Mouse (Mus musculus) forebrain, postnatal 0 days (tissue): ENCODE data around the gene Pde4d. TPM values are rescaled to one million over a fixed set of nuclear protein-coding genes. Genes with fewer than 3 reads are reported as not detected.

Source experiments
- ATAC-seq: fragments of 200-750 bp; cut with Nextera tagmentation; 2 replicates; pipeline ENCODE4 v1.8.0; 2017; ENCODE audit warnings: mild to moderate bottlenecking, moderate library complexity
- DNase-seq: peaks from one replicate; pipeline ENCODE4 v3.0.0-alpha.2; 2015
- H3K27ac ChIP-seq: fragments of 300-500 bp; sonication (generic); 2 replicates; pipeline ENCODE4 v1.5.1; 2014; ENCODE audit warnings: low read depth, mild to moderate bottlenecking, antibody characterized with exemption, low read length, moderate library complexity, mixed read lengths
- H3K27me3 ChIP-seq: fragments of 300-500 bp; sonication (generic); 2 replicates; pipeline ENCODE4 v1.6.1; 2014; ENCODE audit warnings: mild to moderate bottlenecking, low read length, mixed read lengths; ENCODE audit not compliant: insufficient read depth
- H3K36me3 ChIP-seq: fragments of 300-500 bp; sonication (generic); 2 replicates; pipeline ENCODE4 v1.6.1; 2014; ENCODE audit warnings: mild to moderate bottlenecking, moderate library complexity; ENCODE audit not compliant: insufficient read depth
- H3K4me1 ChIP-seq: fragments of 300-500 bp; sonication (generic); 2 replicates; pipeline ENCODE4 v1.6.1; 2014; ENCODE audit warnings: antibody characterized with exemption; ENCODE audit not compliant: insufficient read depth
- H3K4me2 ChIP-seq: fragments of 300-500 bp; sonication (generic); 2 replicates; pipeline ENCODE4 v1.6.1; 2014; ENCODE audit warnings: low read depth, mild to moderate bottlenecking, moderate library complexity
- H3K4me3 ChIP-seq: fragments of 300-500 bp; sonication (generic); 2 replicates; pipeline ENCODE4 v1.5.1; 2014; ENCODE audit warnings: low read depth, low read length, mixed read lengths
- H3K9ac ChIP-seq: fragments of 300-500 bp; sonication (generic); 2 replicates; pipeline ENCODE4 v1.6.1; 2014; ENCODE audit warnings: mild to moderate bottlenecking
- H3K9me3 ChIP-seq: fragments of 300-500 bp; sonication (generic); 2 replicates; pipeline ENCODE4 v1.6.1; 2016; ENCODE audit warnings: low read length
- CTCF ChIP-seq: sonication (generic); IDR thresholded peaks from 2 replicates; pipeline ENCODE4 v1.5.1; 2016; ENCODE audit warnings: antibody characterized with exemption, control low read depth, low read depth
- WGBS: fragments of 180-500 bp; shearing (Covaris S2); extraction: QIAGEN DNeasy Blood & Tissue Kit; methylation state at CpG from one replicate; pipeline ENCODE4 v1.1.7; 2014; 5-methylcytosine and 5-hydroxymethylcytosine counted together
- polyA plus RNA-seq: library from polyadenylated mRNA; unstranded; fragments of >200 nt; fragmentation: Nextera tagmentation; extraction: Ambion mirVana; gene quantifications from 2 replicates; pipeline ENCODE4 v1.2.1, GENCODE M21; 2015
- total RNA-seq: library from RNA; depleted of rRNA; stranded (reverse); fragments of >200 nt; gene quantifications from 2 replicates; pipeline ENCODE4 v1.2.3, GENCODE M21; 2014

Gene Pde4d
- total and polyA plus RNA-seq, 2 experiments from 2014 or later = 13.2 to 78.8 TPM

DNA sequence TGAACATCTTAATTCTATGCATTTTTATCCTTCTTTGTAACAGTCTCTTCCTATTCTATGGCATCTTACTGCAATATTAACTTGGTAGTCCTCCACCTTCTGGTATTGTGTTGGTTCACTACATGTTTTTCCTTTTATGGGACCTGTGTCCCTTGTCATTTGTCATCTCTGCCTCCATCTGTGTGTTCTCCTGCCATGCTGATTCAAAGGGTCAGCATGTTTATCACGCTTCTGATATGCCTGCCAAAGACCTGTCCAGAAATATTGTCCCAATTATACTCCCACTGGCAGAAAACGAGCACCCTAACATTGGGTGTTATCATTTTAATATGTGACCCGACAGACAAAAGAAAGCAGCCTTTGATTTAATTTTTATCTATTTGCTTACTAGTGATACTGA, 386.6 kb downstream of the Pde4d start:
- H3K27me3 ChIP-seq = no peaks in the 10 kb centered on the region
- no peak overlapping the region for H3K4me2 ChIP-seq
- WGBS = 62% methylated on average over 3 of the region's 3 CpGs
- no peak for ATAC-seq
- no peak for DNase-seq
- no peak overlapping the region for H3K4me3 ChIP-seq
- H3K27ac ChIP-seq = no peak overlapping the region
- no peaks in the 10 kb centered on the region for H3K9me3 ChIP-seq
- no peaks in the 10 kb centered on the region for H3K36me3 ChIP-seq
- no peaks in the 10 kb centered on the region for H3K4me1 ChIP-seq
- TF ChIP-seq CTCF = no peak
- no peak overlapping the region for H3K9ac ChIP-seq

DNA sequence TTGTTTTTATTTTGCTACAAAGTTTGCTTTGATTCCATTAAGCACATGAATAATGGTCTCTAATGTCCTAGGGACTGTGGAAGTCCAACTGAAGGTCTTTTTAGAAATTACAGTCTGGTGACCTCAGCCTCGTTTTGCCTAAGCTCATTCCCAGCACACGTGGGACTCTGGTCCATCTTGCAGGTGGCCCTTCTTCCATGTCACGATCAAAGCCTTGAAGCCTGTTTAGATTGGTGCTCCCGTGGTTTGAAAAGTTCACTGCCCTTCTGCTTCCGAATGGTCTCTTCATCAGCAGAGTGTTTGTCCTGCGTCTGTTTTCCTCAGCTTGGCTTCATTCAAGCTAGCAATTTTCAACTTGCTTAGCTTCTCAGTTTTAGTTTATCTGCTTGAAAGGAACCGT, 389.4 kb downstream of the Pde4d start:
- Histone ChIP-seq H3K27ac (no peak overlapping the region), H3K36me3 (no peaks in the 10 kb centered on the region), H3K4me1 (no peaks in the 10 kb centered on the region), H3K27me3 (no peaks in the 10 kb centered on the region), H3K4me2 (no peak overlapping the region), H3K4me3 (no peak overlapping the region), H3K9ac (no peak overlapping the region), H3K9me3 (no peaks in the 10 kb centered on the region)
- ATAC-seq (no peak), DNase-seq (no peak)
- WGBS = 63% methylated on average over 7 of the region's 7 CpGs
- TF ChIP-seq CTCF = no peak

DNA sequence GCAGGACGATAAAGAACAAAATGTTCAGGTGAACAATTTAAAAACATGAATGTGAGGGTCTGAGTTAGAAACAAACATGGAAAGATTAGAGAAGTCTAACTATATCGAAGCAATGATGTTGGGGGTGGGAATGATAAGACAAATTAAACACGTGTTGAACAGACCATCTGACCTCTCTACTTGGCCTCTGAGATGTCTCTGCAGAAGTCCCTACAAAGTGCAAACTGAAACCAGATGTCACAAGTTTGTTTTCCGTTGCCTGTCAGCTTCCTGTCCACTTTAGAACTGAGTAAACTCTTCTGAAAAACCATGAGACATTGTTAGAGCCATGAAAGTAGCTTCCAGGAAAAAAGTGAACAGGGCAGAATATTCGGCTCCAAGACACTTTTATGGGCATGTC, 404.3 kb downstream of the Pde4d start:
- Histone ChIP-seq H3K4me3 (no peak overlapping the region), H3K4me2 (no peak overlapping the region), H3K9me3 (no peaks in the 10 kb centered on the region), H3K27ac (no peak overlapping the region), H3K4me1 (no peaks in the 10 kb centered on the region), H3K36me3 (no peaks in the 10 kb centered on the region), H3K9ac (no peak overlapping the region), H3K27me3 (no peaks in the 10 kb centered on the region; the same call in 1 of the 2 replicates)
- no peak for TF ChIP-seq CTCF
- ATAC-seq (no peak), DNase-seq (no peak)
- 81% methylated on average over 5 of the region's 5 CpGs for WGBS

DNA sequence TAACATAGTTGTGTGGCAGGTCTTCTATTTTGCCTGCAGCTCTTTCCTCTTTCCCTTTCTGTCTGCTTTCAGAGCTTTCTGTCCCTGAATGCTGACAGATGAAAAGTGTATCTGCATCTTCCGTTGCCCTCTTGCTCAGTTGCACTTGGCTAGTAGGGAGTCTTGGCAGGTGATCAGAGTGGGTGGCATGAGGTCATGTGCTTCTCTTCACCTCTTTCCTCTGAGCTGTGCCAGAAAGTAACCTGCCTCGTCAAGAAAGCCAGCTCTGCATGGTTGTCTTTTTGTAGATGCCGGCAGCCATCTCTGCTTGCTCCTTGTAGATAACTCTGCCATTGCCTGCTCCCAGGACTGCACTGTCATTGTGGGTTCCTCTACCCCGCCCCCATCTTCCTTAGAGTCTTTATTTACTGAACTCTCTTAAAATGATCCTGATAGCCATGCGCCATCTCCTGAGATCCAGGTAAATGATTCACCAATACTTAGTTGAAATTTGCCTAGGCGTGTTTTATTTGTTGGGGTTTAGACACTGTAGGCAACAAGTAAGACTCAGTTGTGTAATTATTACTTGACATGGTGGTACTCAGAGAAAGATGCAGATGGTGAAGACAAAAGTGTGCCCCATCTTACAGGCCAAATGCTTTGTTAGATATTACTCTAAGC, 407.2 kb downstream of the Pde4d start:
- Histone ChIP-seq H3K4me2 (no peak overlapping the region), H3K36me3 (no peaks in the 10 kb centered on the region), H3K9me3 (no peaks in the 10 kb centered on the region), H3K27ac (no peak overlapping the region), H3K4me3 (no peak overlapping the region), H3K9ac (no peak overlapping the region), H3K27me3 (no peaks in the 10 kb centered on the region; the same call in 1 of the 2 replicates), H3K4me1 (no peaks in the 10 kb centered on the region)
- 85% methylated on average over 6 of the region's 6 CpGs for WGBS
- DNase-seq (no peak), ATAC-seq (no peak)
- TF ChIP-seq CTCF = no peak

DNA sequence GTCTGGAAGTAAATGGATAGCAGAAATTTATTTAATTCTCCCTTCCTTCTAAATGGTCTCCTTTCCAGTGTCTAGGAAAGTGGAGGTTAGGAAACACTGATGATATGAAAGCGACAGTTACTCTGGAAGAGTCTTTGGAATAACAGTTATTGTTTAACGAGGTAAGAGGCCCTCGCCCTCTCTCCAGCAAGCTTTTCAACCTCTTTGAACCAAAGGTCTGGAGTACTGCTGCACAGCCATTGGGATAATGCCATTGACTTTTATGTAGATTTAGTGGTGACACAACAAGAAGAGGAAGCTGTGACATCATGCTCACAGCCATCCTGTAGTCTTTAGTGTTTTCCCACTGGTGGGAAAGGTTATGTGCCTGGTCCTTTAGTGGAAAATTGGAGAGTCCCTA, 409.6 kb downstream of the Pde4d start:
- no peak overlapping the region for H3K9ac ChIP-seq
- no peaks in the 10 kb centered on the region for H3K27me3 ChIP-seq
- H3K4me2 ChIP-seq = no peak overlapping the region
- H3K4me1 ChIP-seq = no peaks in the 10 kb centered on the region
- H3K27ac ChIP-seq = no peak overlapping the region
- no peak overlapping the region for H3K4me3 ChIP-seq
- 82% methylated on average over 3 of the region's 3 CpGs for WGBS
- H3K9me3 ChIP-seq = no peaks in the 10 kb centered on the region
- ATAC-seq (no peak), DNase-seq (no peak)
- H3K36me3 ChIP-seq = no peaks in the 10 kb centered on the region
- TF ChIP-seq CTCF = no peak

DNA sequence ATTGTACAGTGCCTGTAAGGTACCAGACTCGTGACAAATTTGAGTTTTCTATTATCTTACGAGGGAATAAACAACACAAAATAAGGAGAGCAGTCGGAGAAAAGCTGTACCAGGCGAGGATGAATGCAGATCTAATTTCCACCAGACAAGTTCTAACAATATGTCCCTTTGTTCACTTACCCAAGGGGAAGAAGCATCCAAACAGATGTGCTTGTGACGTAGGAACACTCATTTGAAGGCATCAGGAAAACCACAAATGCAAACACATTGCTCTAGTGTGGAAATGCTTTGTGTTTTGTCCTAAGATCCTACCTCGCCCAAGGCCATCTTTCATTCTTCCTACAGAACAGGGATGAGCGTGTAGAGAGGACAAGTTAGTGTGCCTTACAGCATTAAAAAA, 411.0 kb downstream of the Pde4d start:
- no peaks in the 10 kb centered on the region for H3K36me3 ChIP-seq
- H3K27ac ChIP-seq = no peak overlapping the region
- 71% methylated on average over 7 of the region's 7 CpGs for WGBS
- no peaks in the 10 kb centered on the region for H3K9me3 ChIP-seq
- no peak overlapping the region for H3K4me2 ChIP-seq
- no peaks in the 10 kb centered on the region for H3K4me1 ChIP-seq
- ATAC-seq = no peak
- H3K27me3 ChIP-seq = no peaks in the 10 kb centered on the region
- H3K9ac ChIP-seq = no peak overlapping the region
- no peak for TF ChIP-seq CTCF
- H3K4me3 ChIP-seq = no peak overlapping the region
- no peak for DNase-seq

DNA sequence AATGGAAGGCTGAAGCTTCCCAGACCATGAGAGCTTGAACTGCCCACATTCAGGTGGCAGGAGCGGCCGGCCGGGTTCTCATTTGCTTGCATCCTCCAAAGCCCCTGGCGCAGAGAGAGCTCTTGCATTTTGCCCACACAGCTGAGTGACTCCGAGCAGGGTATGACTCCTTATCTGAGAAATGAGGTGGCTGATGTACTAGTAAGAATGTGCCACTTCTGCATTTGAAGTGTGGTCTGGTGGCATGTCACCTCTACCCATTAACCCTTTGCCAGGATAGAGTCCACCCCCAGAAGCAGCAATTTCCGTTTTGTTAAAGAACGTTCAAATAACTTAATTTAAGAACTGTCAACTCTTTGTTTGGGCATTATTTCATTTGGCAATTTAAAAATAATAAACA, 412.0 kb downstream of the Pde4d start:
- Histone ChIP-seq H3K9me3 (no peaks in the 10 kb centered on the region), H3K36me3 (no peaks in the 10 kb centered on the region)

More for the DNA sequence above, 412.0 kb downstream of the Pde4d start:
- no peak for ATAC-seq
- 87% methylated on average over 7 of the region's 7 CpGs for WGBS
- H3K4me1 ChIP-seq = no peaks in the 10 kb centered on the region
- DNase-seq = no peak
- TF ChIP-seq CTCF = no peak
- H3K4me3 ChIP-seq = no peak overlapping the region
- H3K27me3 ChIP-seq = no peaks in the 10 kb centered on the region
- no peak overlapping the region for H3K27ac ChIP-seq
- no peak overlapping the region for H3K9ac ChIP-seq
- H3K4me2 ChIP-seq = no peak overlapping the region
